Mouse (Mus musculus): ENCODE data around the gene Rack1. TPM values are rescaled to one million over a fixed set of nuclear protein-coding genes. Genes with fewer than 3 reads are reported as not detected.
A peak's percentile ranks its signal among the peaks of the same experiment; 100 is the strongest.

The Rack1 gene
- total and polyA plus RNA-seq, 2 experiments from 2014 or later: 292 to 1,323 TPM

DNA sequence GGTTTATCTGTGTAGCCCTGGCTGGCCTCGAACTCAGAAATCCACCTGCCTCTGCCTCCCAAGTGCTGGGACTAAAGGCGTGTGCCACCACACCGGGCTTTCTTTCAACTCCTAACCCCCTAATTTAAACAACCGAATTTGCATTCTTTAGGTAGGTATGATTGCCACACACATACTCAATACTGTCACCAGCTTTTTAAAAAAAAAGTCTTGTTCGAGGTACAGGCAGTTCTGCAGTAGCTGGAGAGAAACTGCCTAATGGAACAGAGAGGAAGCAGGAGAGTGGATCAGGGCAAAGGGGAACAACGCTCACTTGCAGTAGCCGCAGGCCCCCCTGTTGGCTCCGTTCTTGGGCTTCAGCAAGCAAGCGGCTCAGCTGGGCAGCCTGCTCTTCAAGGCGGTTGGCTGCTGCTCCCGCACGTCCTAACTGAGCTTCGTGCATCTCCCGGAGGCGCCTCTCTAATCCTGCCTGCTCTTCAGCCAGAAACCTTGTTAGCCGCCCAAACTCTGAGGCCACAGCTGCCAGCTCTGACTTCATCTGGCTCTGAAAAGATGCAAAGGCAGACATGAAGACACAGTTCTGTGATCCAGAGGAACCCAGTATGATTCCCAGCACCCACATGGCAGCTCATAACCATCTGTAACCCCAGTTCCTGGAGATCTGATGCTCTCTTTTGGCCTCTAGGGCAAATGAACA lies 8.8 kb downstream of the Rack1 start:
- Histone ChIP-seq H3K4me1 (ENCODE audit: control insufficient read depth, insufficient read depth) (no peaks in the 10 kb centered on the region), H3K36me3 (replicated peaks; ENCODE audit: control insufficient read depth, insufficient read depth, low read length) (peaks cover 87% of the 10 kb centered on the region), H3K9me3 (replicated peaks; ENCODE audit: control insufficient read depth, low read length) (no peaks in the 10 kb centered on the region), H3K9ac (replicated peaks; ENCODE audit: low read depth, low read length) (no peak overlapping the region), H3K27me3 (ENCODE audit: control insufficient read depth, insufficient read depth, low read length) (no peaks in the 10 kb centered on the region), H3K4me2 (ENCODE audit: low read depth, low read length) (no peak overlapping the region), H3K4me3 (ENCODE audit: low read depth, low read length) (no peak overlapping the region), H3K27ac (ENCODE audit: low read depth) (no peak overlapping the region)
- DNase-seq (ENCODE audit: low spot score): no peak
- no peak for ATAC-seq (ENCODE audit: insufficient read depth, low read depth)
- TF ChIP-seq EP300 (IDR thresholded peaks at IDR 0.05; ENCODE audit: low read depth) (no peak), CTCF (IDR thresholded peaks at IDR 0.05; ENCODE audit: low read depth) (no peak)
- WGBS: 59% methylated on average over 16 of the region's 16 CpGs

- Histone ChIP-seq H3K27me3 (ENCODE audit: control insufficient read depth, insufficient read depth, low read length) (no peaks in the 10 kb centered on the region), H3K9me3 (replicated peaks; ENCODE audit: control insufficient read depth, low read length) (no peaks in the 10 kb centered on the region), H3K36me3 (replicated peaks; ENCODE audit: control insufficient read depth, insufficient read depth, low read length) (peaks cover 81% of the 10 kb centered on the region), H3K4me3 (ENCODE audit: low read depth, low read length) (no peak overlapping the region), H3K27ac (ENCODE audit: low read depth) (no peak overlapping the region), H3K9ac (replicated peaks; ENCODE audit: low read depth, low read length) (no peak overlapping the region), H3K4me1 (ENCODE audit: control insufficient read depth, insufficient read depth) (no peaks in the 10 kb centered on the region), H3K4me2 (ENCODE audit: low read depth, low read length) (no peak overlapping the region)
- ATAC-seq (ENCODE audit: insufficient read depth, low read depth) (no peak), DNase-seq (ENCODE audit: low spot score) (no peak)
- no peak for TF ChIP-seq EP300 (IDR thresholded peaks at IDR 0.05; ENCODE audit: low read depth)
- no peak for TF ChIP-seq CTCF (IDR thresholded peaks at IDR 0.05; ENCODE audit: low read depth)
- 39% methylated on average over 4 of the region's 4 CpGs for WGBS
These were observed 9.3 kb downstream of the Rack1 start for GRCm38 (mm10) chr11:48809434-48809830.

DNA sequence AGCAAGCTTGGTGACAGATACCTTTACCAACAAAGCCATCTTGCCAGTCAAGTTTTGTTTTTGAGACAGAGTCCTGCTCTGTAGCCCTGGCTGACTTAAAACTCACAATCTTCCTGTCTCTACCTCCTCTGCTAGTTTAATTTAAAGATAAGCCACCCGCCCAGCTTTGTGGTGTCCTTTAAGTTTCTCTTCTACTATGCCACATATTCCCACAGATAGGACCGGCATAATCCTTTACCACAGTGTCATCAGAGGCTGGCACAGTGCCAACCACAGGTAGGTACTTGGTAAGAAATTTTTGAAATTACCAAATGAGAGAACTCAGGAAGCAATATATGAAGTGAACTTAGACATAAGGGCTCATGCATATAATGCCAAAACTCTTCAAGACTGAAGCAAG lies 10.0 kb downstream of the Rack1 start:
- 0 out of 2 replicates have a peak, but pooled peaks cover 2% of the 10 kb centered on the region for H3K4me1 ChIP-seq (ENCODE audit: control insufficient read depth, insufficient read depth)
- WGBS: 78% methylated on average over 2 of the region's 2 CpGs

GRCm38 (mm10) chr11:48813782-48814181 lies 13.7 kb downstream of the Rack1 start:
- no peak for ATAC-seq (ENCODE audit: insufficient read depth, low read depth)
- Histone ChIP-seq H3K4me1 (ENCODE audit: control insufficient read depth, insufficient read depth) (peaks cover 15% of the 10 kb centered on the region; the same call in 1 of the 2 replicates), H3K27ac (ENCODE audit: low read depth) (no peak overlapping the region), H3K27me3 (ENCODE audit: control insufficient read depth, insufficient read depth, low read length) (no peaks in the 10 kb centered on the region), H3K36me3 (replicated peaks; ENCODE audit: control insufficient read depth, insufficient read depth, low read length) (peaks cover 38% of the 10 kb centered on the region), H3K9me3 (replicated peaks; ENCODE audit: control insufficient read depth, low read length) (no peaks in the 10 kb centered on the region), H3K4me3 (ENCODE audit: low read depth, low read length) (no peak overlapping the region), H3K9ac (replicated peaks; ENCODE audit: low read depth, low read length) (no peak overlapping the region), H3K4me2 (ENCODE audit: low read depth, low read length) (no peak overlapping the region)
- no peak for DNase-seq (ENCODE audit: low spot score)
- no peak for TF ChIP-seq EP300 (IDR thresholded peaks at IDR 0.05; ENCODE audit: low read depth)
- no peak for TF ChIP-seq CTCF (IDR thresholded peaks at IDR 0.05; ENCODE audit: low read depth)

More for the DNA sequence above, 10.0 kb downstream of the Rack1 start:
- H3K36me3 ChIP-seq (replicated peaks; ENCODE audit: control insufficient read depth, insufficient read depth, low read length): peaks cover 75% of the 10 kb centered on the region
- no peaks in the 10 kb centered on the region for H3K9me3 ChIP-seq (replicated peaks; ENCODE audit: control insufficient read depth, low read length)
- H3K27me3 ChIP-seq (ENCODE audit: control insufficient read depth, insufficient read depth, low read length): no peaks in the 10 kb centered on the region
- DNase-seq (ENCODE audit: low spot score): no peak
- H3K4me2 ChIP-seq (ENCODE audit: low read depth, low read length): no peak overlapping the region
- H3K27ac ChIP-seq (ENCODE audit: low read depth): no peak overlapping the region
- no peak for ATAC-seq (ENCODE audit: insufficient read depth, low read depth)
- TF ChIP-seq CTCF (IDR thresholded peaks at IDR 0.05; ENCODE audit: low read depth) (no peak), EP300 (IDR thresholded peaks at IDR 0.05; ENCODE audit: low read depth) (no peak)
- H3K9ac ChIP-seq (replicated peaks; ENCODE audit: low read depth, low read length): no peak overlapping the region
- no peak overlapping the region for H3K4me3 ChIP-seq (ENCODE audit: low read depth, low read length)

DNA sequence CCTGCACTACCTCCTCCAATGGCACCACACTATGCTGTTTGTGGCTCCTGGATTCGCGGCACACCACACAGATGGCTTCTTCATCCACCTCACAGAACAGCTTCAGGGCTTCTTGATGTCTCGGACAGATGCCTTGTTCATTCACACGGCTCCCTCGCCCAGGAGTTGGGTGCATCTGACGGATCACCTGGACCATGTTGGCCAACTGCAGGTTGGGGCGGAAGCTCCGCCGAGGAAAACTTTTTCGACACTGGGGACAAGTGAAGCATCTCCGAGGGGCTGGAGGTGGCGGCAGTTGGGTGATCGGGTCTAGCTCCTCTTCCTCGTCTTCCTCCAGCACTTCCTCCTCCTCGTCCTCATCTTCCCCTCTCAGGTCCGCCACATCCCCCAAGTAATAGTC lies 15.7 kb downstream of the Rack1 start:
- H3K27me3 ChIP-seq (ENCODE audit: control insufficient read depth, insufficient read depth, low read length): no peaks in the 10 kb centered on the region
- no peaks in the 10 kb centered on the region for H3K9me3 ChIP-seq (replicated peaks; ENCODE audit: control insufficient read depth, low read length)
- H3K36me3 ChIP-seq (replicated peaks; ENCODE audit: control insufficient read depth, insufficient read depth, low read length): peaks cover 21% of the 10 kb centered on the region
- no peak for DNase-seq (ENCODE audit: low spot score)
- peak overlapping the region; percentile 77 for H3K4me3 ChIP-seq (ENCODE audit: low read depth, low read length)
- no peak for TF ChIP-seq EP300 (IDR thresholded peaks at IDR 0.05; ENCODE audit: low read depth)
- TF ChIP-seq CTCF (IDR thresholded peaks at IDR 0.05; ENCODE audit: low read depth): no peak
- no peak for ATAC-seq (ENCODE audit: insufficient read depth, low read depth)
- H3K4me2 ChIP-seq (ENCODE audit: low read depth, low read length): peak overlapping the region; percentile 92
- peak overlapping the region; percentile 97 for H3K27ac ChIP-seq (ENCODE audit: low read depth)
- peaks cover 15% of the 10 kb centered on the region; the same call in 1 of the 2 replicates for H3K4me1 ChIP-seq (ENCODE audit: control insufficient read depth, insufficient read depth)
- H3K9ac ChIP-seq (replicated peaks; ENCODE audit: low read depth, low read length): peak overlapping the region; percentile 79; the same call in 1 of the 2 replicates
- 68% methylated on average over 16 of the region's 16 CpGs for WGBS

Data from heart, postnatal 0 days (tissue).